Mouse (Mus musculus): ENCODE data around the gene Speer4f2.
"Not testable (repeated sequence)": the region's sequence is repeated elsewhere in the genome, so short reads cannot be mapped to it uniquely, and the experiment has no call there.

- TF ChIP-seq CTCF (IDR thresholded peaks at IDR 0.05; ENCODE audit: low read depth); EP300 (optimal IDR thresholded peaks at IDR 0.05): not testable (repeated sequence)
These were observed at the start of gene Speer4f2 for GRCm38 (mm10) chr5:17372880-17373279.
